Comparison of ENCODE assay signal across 8 mouse cellular contexts in genomic region chr9:43101936-43102595, GRCm38 (mm10). TPM values are rescaled to one million over a fixed set of nuclear protein-coding genes. Genes with fewer than 3 reads are reported as not detected.
DNase-seq lines count a peak whose midpoint lies in the region; ATAC-seq and TF ChIP-seq lines count a peak whose summit lies in the region.

No protein-coding gene starts in this region.

- H3K4me3 ChIP-seq in neural tube, embryonic 12.5 days, result 0 out of 2 replicates have a peak overlapping the region, but pooled peaks have one; percentile 5
- H3K4me3 ChIP-seq in heart, embryonic 14.5 days (ENCODE audit: control insufficient read depth in 1 of 2, insufficient read depth in 1 of 2, low read depth in 1 of 2, low read length in 2 of 2), result peak overlapping the region in 1 of 2 experiments; percentile 84; a peak in 1 of 4 replicates
- peak overlapping the region; percentile 95 for H3K4me3 ChIP-seq in lung, postnatal 0 days (ENCODE audit: low read depth, low read length)

- intact Hi-C loops in left cerebral cortex, postnatal 14 days (cut with DNase I), result no loop called here

- no peaks in the 10 kb centered on the region for H3K9me3 ChIP-seq in neural tube, embryonic 12.5 days
- no peaks in the 10 kb centered on the region for H3K9me3 ChIP-seq in heart, embryonic 14.5 days (ENCODE audit: control insufficient read depth, low read length)
- no peaks in the 10 kb centered on the region for H3K9me3 ChIP-seq in lung, postnatal 0 days (ENCODE audit: low read length)

- no peak overlapping the region for H3K9ac ChIP-seq in neural tube, embryonic 12.5 days
- H3K9ac ChIP-seq in heart, embryonic 14.5 days (ENCODE audit: low read length), result no peak overlapping the region
- H3K9ac ChIP-seq in lung, postnatal 0 days (replicated peaks; ENCODE audit: low read depth), result peak overlapping the region; percentile 26; the same call in 1 of the 2 replicates

- TF ChIP-seq EP300 in lung, postnatal 0 days (IDR thresholded peaks at IDR 0.05), result peak; percentile 39; the same call in 1 of the 2 replicates

- H3K36me3 ChIP-seq in neural tube, embryonic 12.5 days, result no peaks in the 10 kb centered on the region
- H3K36me3 ChIP-seq in heart, embryonic 14.5 days (ENCODE audit: control insufficient read depth, insufficient read depth, low read length), result no peaks in the 10 kb centered on the region
- no peaks in the 10 kb centered on the region for H3K36me3 ChIP-seq in lung, postnatal 0 days (ENCODE audit: insufficient read depth, low read length)

- no peak for ATAC-seq in neural tube, embryonic 12.5 days (ENCODE audit: low FRiP score, low read depth)
- ATAC-seq in heart, embryonic 14.5 days (ENCODE audit: insufficient number of reproducible peaks, insufficient read depth, low FRiP score, low read depth), result no peak
- peak; percentile 11; the same call in 1 of the 2 replicates for ATAC-seq in lung, postnatal 0 days

- DNase-seq in neural tube, embryonic 10.5 days (ENCODE audit: extremely low spot score, low spot score), result no peak
- peak; percentile 57 for DNase-seq in lung, postnatal 0 days (ENCODE audit: low spot score)
- DNase-seq in yolk sac, embryonic 10.5 days (ENCODE audit: low spot score), result peak; percentile 30
- DNase-seq in cerebellum, postnatal 36 days, result no peak
- DNase-seq in left cerebral cortex, postnatal 14 days (ENCODE audit: low spot score in 2 of 2), result no peak
- no peak for DNase-seq in right cerebral cortex, postnatal 25 days

- 84% methylated on average over 8 of the region's 8 CpGs for WGBS in neural tube, embryonic 12.5 days
- 31% methylated on average over 8 of the region's 8 CpGs for WGBS in heart, embryonic 14.5 days
- 34% methylated on average over 8 of the region's 8 CpGs for WGBS in lung, postnatal 0 days

- H3K27me3 ChIP-seq in neural tube, embryonic 12.5 days (replicated peaks), result no peaks in the 10 kb centered on the region
- no peaks in the 10 kb centered on the region for H3K27me3 ChIP-seq in heart, embryonic 14.5 days (ENCODE audit: control insufficient read depth, insufficient read depth, low read length)
- H3K27me3 ChIP-seq in lung, postnatal 0 days (replicated peaks; ENCODE audit: insufficient read depth, low read length), result no peaks in the 10 kb centered on the region

- H3K4me1 ChIP-seq in neural tube, embryonic 12.5 days, result peaks cover 22% of the 10 kb centered on the region
- H3K4me1 ChIP-seq in heart, embryonic 14.5 days (ENCODE audit: control insufficient read depth in 2 of 2, insufficient read depth in 2 of 2, low read length in 2 of 2), result peaks cover 8 to 34% of the 10 kb centered on the region in 2 experiments
- H3K4me1 ChIP-seq in lung, postnatal 0 days (ENCODE audit: insufficient read depth, low read depth, low read length), result peaks cover 4% of the 10 kb centered on the region; the same call in 1 of the 2 replicates

- no peak for TF ChIP-seq CTCF in lung, postnatal 0 days (IDR thresholded peaks at IDR 0.05)

- no peak overlapping the region for H3K27ac ChIP-seq in neural tube, embryonic 12.5 days
- peak overlapping the region; percentile 66 to 73 for H3K27ac ChIP-seq in heart, embryonic 14.5 days (replicated peaks in 1 of 2; ENCODE audit: control insufficient read depth in 1 of 2, insufficient read depth in 1 of 2, low read depth in 2 of 2, low read length in 2 of 2)
- peak overlapping the region; percentile 63; the same call in 1 of the 2 replicates for H3K27ac ChIP-seq in lung, postnatal 0 days (ENCODE audit: low read length)

- peak overlapping the region; percentile 67 for H3K4me2 ChIP-seq in neural tube, embryonic 12.5 days (replicated peaks)
- peak overlapping the region; percentile 83 for H3K4me2 ChIP-seq in heart, embryonic 14.5 days (ENCODE audit: low read length)
- H3K4me2 ChIP-seq in lung, postnatal 0 days (replicated peaks; ENCODE audit: low read depth, low read length), result peak overlapping the region; percentile 78

RNA-seq across cellular contexts. Expression of gene Arhgef12, which starts 5.0 kb away (rescaled TPM):
- polyA plus RNA-seq in neural tube, embryonic 12.5 days (2016; fragmentation: Nextera tagmentation; extraction: Ambion mirVana), result 17.1 and 19.2 TPM in 2 replicates
- polyA plus RNA-seq in heart, embryonic 14.5 days (2014; fragmentation: Nextera tagmentation; extraction: Ambion mirVana), result 18.0 and 20.5 TPM in 2 replicates
- polyA plus RNA-seq in lung, postnatal 0 days (2015; fragmentation: Nextera tagmentation; extraction: Ambion mirVana), result 13.9 and 17.2 TPM in 2 replicates
- 100 to 1,000 TPM; 156 to 159 TPM for total RNA-seq in left cerebral cortex, postnatal 14 days (2021)

RNA-seq across cellular contexts. Expression of gene Tmem136, which starts 14.3 kb away (rescaled TPM):
- polyA plus RNA-seq in neural tube, embryonic 12.5 days (2016; fragmentation: Nextera tagmentation; extraction: Ambion mirVana), result 9.4 and 11.5 TPM in 2 replicates
- polyA plus RNA-seq in heart, embryonic 14.5 days (2014; fragmentation: Nextera tagmentation; extraction: Ambion mirVana), result 15.1 and 17.2 TPM in 2 replicates
- polyA plus RNA-seq in lung, postnatal 0 days (2015; fragmentation: Nextera tagmentation; extraction: Ambion mirVana), result 2.8 and 3.5 TPM in 2 replicates
- 10 to 100 TPM; 15.4 to 18.0 TPM for total RNA-seq in left cerebral cortex, postnatal 14 days (2021)

Comparison
In these comparisons a context has a peak if more than half of its experiments do, and no peak if none do; other contexts are left out.
1. DNase-seq: peak in lung, postnatal 0 days (single experiment) and yolk sac, embryonic 10.5 days (single experiment); none in neural tube, embryonic 10.5 days (single experiment), cerebellum, postnatal 36 days (0 of 2), left cerebral cortex, postnatal 14 days (0 of 2) and right cerebral cortex, postnatal 25 days (single experiment).
2. Peak in every context shown above with its lines, with median percentiles within 50 percentile points of each other: H3K4me2 ChIP-seq.